Mouse (Mus musculus) spleen, adult 10 weeks (tissue): ENCODE results near the gene Plxnb3. TPM values are rescaled to one million over a fixed set of nuclear protein-coding genes. Genes with fewer than 3 reads are reported as not detected.

Experiments used
- polyA plus RNA-seq: library from polyadenylated mRNA; stranded (reverse); fragments of 350-450 nt; fragmentation: Illumina TruSeq; extraction: RNeasy Lipid Tissue Mini Kit (QIAGEN cat#74804); gene quantifications from one replicate; pipeline ENCODE4 v1.2.3, GENCODE M21; 2015; ENCODE audit warnings: low replicate concordance; ENCODE audit not compliant: insufficient read depth

The Plxnb3 gene
- polyA plus RNA-seq: 0.32 TPM

DNA sequence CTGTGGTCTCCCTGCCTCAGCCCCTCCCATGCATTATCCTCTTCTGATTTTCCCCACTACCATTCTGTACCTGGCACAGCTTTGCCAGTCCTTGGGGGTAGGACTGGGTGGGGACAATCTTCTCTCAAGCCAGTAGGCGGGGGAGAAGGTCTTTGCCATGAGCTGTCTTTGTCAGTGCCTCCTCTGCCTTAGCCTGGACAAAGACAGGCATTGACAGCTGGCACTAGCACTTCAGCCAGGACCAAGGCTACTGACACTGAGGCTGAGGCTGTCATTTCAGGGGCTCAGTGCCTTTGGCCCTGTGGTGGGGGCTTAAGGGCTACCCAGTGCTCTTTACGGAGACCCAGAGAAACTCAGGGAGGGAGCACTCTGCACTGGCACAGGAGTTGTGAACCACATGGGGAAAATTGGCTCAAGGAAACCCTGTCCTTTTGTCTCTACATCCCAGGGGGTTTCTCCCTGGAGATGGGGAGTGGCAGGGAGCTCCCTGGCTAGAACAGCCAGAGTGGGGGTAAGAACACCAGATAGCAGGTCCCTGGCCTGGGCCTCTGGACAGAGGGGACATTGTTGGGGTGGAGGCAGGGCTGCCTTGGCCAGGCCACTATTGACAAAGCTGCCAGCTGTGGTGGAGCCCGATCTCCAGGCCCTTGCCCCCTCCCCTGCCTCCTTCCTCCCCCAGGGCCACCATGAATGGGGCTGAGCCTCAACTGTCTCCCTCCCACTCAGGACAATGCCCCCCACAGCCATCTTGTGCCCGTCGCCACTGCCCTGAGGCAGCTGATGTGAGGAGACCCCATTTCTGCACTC is at the start of gene Plxnb3:
TSS of gene Plxnb3 (plus strand) at position 757 of the 807 bp plus-strand sequence.

DNA sequence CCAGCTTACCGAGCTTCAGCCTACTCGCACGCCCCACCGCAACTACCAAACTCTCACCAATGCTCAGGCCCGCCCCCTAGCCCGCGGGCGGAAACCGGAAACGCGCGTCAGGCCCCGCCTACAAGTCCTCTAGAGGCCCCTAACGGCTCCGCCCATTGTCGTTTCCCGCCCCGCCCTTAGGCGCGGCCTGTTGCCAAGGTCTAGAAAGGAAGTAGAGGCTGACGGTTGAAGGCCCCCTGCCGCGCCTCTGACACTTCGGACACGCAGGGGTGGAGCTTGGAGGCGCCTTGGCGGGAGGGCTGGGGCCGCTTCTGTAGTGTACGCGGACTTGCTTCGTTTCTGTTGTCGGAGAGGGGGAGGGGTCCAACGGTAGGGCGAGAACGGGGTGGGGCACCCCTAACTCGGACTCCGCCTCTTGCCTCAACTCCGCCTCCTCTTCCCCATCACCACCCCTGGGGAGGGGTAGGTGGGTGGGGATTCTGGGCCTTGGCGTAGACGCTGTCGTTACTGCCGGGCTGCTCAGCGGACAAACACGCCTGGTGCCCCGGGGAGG is 40.7 kb upstream of the Plxnb3 start, which contains the start of the genes Bcap31 and Abcd1:
TSS of gene Bcap31 (minus strand) at position 67 of the 553 bp plus-strand sequence.
TSS of gene Abcd1 (plus strand) at position 489 of the 553 bp plus-strand sequence.

DNA sequence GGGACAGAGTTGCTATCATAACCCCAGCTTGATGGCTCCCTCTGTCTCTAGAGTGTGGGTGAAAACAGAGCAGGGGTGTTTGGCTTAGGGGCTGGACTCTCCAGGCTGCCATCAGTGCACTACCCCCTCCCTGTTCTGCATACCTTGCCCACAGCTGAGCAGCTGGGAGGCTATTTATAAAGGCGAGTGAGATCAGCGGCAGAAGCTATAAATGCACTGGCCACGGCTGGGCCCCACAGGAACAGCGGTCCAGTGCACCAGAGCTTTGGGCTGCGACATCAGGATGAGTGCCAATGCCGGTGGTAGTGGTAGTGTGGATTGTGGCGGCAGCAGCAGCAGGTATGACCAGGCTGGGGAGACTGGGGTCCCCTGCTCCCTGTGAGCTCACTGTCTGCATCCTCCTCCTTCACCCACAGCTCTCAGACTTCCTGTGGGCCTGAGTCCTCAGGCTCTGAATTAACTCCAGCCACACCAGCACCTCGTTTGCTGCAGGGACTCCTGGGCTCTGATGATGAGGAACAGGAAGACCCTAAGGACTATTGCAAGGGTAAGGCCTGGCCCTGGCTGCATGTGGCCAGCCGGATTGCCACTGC is 17.4 kb downstream of the Plxnb3 start, which contains the start of gene Srpk3:
TSS of gene Srpk3 (plus strand) at position 238 of the 593 bp plus-strand sequence.

GRCm38 (mm10) chrX:73786364-73787224 is 29.7 kb downstream of the Plxnb3 start, which contains the start of the genes Idh3g and Ssr4:
TSS of gene Idh3g (minus strand) at chrX:73786897.
TSS of gene Ssr4 (plus strand) at chrX:73787028.

Other genes with a start within 250 kb of the Plxnb3 start
- gene Dusp9, start 117.7 kb upstream of the Plxnb3 start, polyA plus RNA-seq: 0.32 TPM
- gene Pnck, start 97.0 kb upstream of the Plxnb3 start, polyA plus RNA-seq: 1.4 TPM
- gene Slc6a8, start 83.9 kb upstream of the Plxnb3 start, polyA plus RNA-seq: 6.1 TPM
- gene Bcap31, start 40.9 kb upstream of the Plxnb3 start, polyA plus RNA-seq: 219 TPM
- gene Abcd1, start 40.5 kb upstream of the Plxnb3 start, polyA plus RNA-seq: 30.5 TPM
- gene Srpk3, start 17.3 kb downstream of the Plxnb3 start, polyA plus RNA-seq: 65.4 TPM
- 132 TPM for gene Idh3g, start 29.8 kb downstream of the Plxnb3 start, polyA plus RNA-seq
- 171 TPM for gene Ssr4, start 29.9 kb downstream of the Plxnb3 start, polyA plus RNA-seq
- gene Pdzd4, start 67.9 kb downstream of the Plxnb3 start, polyA plus RNA-seq: 2.9 TPM
- gene Avpr2, start 135.0 kb downstream of the Plxnb3 start, polyA plus RNA-seq: not detected
- gene L1cam, start 139.0 kb downstream of the Plxnb3 start, polyA plus RNA-seq: 9.2 TPM
- 171 TPM for gene Arhgap4, start 164.8 kb downstream of the Plxnb3 start, polyA plus RNA-seq
- gene Naa10, start 164.9 kb downstream of the Plxnb3 start, polyA plus RNA-seq: 54.0 TPM
- 19.0 TPM for gene Renbp, start 173.8 kb downstream of the Plxnb3 start, polyA plus RNA-seq
- 76.2 TPM for gene Hcfc1, start 209.3 kb downstream of the Plxnb3 start, polyA plus RNA-seq